Mouse (Mus musculus) spleen, adult 2 months (tissue): ENCODE results near the gene Rps15a. TPM values are rescaled to one million over a fixed set of nuclear protein-coding genes. Genes with fewer than 3 reads are reported as not detected.

Source experiments
- DNase-seq, 2 experiments: peaks; one replicate each; pipeline versions ENCODE4 v3.0.0 to v3.0.0-alpha.2; 2012 to 2021; ENCODE audit warnings: low spot score in 2 of 2, low read depth in 1 of 2
- H3K27ac ChIP-seq: fragments of 200-500 bp; 2 replicates; pipeline ENCODE4 v1.5.1; 2012; ENCODE audit warnings: low read length, inconsistent platforms; ENCODE audit not compliant: insufficient read depth
- H3K27me3 ChIP-seq: fragments of 200-500 bp; 2 replicates; pipeline ENCODE4 v1.6.1; 2012; ENCODE audit warnings: mild to moderate bottlenecking, moderate library complexity, low read length, inconsistent platforms; ENCODE audit not compliant: control insufficient read depth, insufficient read depth
- H3K36me3 ChIP-seq: fragments of 200-500 bp; 2 replicates; pipeline ENCODE4 v1.6.1; 2012; ENCODE audit warnings: mild to moderate bottlenecking, low read length, inconsistent platforms; ENCODE audit not compliant: control insufficient read depth, insufficient read depth
- H3K4me1 ChIP-seq: fragments of 200-500 bp; 2 replicates; pipeline ENCODE4 v1.6.1; 2011; ENCODE audit warnings: inconsistent platforms; ENCODE audit not compliant: control insufficient read depth, insufficient read depth, insufficient read length
- H3K4me3 ChIP-seq: fragments of 200-500 bp; 2 replicates; pipeline ENCODE4 v1.5.1; 2011; ENCODE audit warnings: mild to moderate bottlenecking, inconsistent platforms; ENCODE audit not compliant: insufficient read depth, insufficient read length; ENCODE audit errors: extremely low read depth
- CTCF ChIP-seq: fragments of 200-500 bp; IDR thresholded peaks from 2 replicates; pipeline ENCODE4 v1.5.1; 2011; ENCODE audit warnings: mild to moderate bottlenecking, inconsistent platforms; ENCODE audit not compliant: insufficient read depth, insufficient read length, insufficient replicate concordance; ENCODE audit errors: extremely low read depth
- POLR2A ChIP-seq: fragments of 200-500 bp; IDR thresholded peaks from 2 replicates; pipeline ENCODE4 v1.6.1; 2011; ENCODE audit warnings: low read depth, low read length, inconsistent platforms
- WGBS: fragments of 180-500 bp; shearing (Covaris S2); methylation state at CpG from one replicate; pipeline ENCODE4 v1.1.7; 2018; 5-methylcytosine and 5-hydroxymethylcytosine counted together
- polyA plus RNA-seq: library from polyadenylated mRNA; depleted of rRNA; stranded (reverse); fragments of >200 nt; gene quantifications from 2 replicates; pipeline ENCODE4 v1.2.3, GENCODE M21; 2012; rRNA removed

Rps15a gene
- 812 and 1,187 TPM in 2 replicates for polyA plus RNA-seq

DNA sequence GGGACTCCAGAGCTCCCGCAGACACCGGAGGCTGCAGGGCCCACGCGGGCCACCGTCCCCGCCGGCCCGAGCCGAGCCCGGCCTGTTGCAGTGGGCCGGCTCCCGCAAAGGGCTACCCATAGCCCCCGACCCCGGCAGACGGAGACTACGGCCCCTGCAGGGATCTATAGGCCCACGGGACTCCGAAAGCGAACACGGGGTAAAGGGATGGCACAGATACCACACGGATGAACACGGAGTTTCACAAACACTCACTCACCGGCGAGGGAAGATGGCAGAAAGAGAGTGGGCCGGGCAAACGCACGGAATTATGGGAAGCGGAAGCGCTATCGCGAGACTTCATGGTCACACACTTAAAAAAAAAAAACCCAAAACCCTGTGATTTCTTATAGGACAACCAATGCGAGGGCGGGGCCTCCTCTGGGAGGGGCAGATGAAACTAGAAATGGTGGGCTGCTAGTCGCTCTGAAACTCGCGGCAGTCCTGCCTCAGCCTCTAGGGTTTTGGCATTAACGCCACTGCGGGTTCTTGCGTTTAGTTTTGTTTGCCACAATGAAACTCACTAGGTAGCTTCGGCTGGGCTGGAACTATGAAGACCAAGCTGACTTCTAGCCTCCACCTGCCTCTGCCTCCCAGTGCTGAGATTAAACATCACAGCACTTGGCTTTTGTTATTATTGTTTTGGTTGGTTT lies at the start of gene Rps15a:
TSS of gene Rps15a (minus strand) at position 312 of the 692 bp plus-strand sequence.
- DNase-seq = peak; percentile 93 to 96
- Histone ChIP-seq H3K27ac (peak within 1 kb of the TSS; percentile 85), H3K36me3 (peaks cover 29% of the 10 kb centered on the region), H3K4me1 (peaks cover 28% of the 10 kb centered on the region), H3K27me3 (no peaks in the 10 kb centered on the region), H3K4me3 (peak within 1 kb of the TSS; percentile 85)
- TF ChIP-seq CTCF = no peak
- peak; percentile 82 for TF ChIP-seq POLR2A
- under 1% methylated on average over 40 of the region's 40 CpGs for WGBS

DNA sequence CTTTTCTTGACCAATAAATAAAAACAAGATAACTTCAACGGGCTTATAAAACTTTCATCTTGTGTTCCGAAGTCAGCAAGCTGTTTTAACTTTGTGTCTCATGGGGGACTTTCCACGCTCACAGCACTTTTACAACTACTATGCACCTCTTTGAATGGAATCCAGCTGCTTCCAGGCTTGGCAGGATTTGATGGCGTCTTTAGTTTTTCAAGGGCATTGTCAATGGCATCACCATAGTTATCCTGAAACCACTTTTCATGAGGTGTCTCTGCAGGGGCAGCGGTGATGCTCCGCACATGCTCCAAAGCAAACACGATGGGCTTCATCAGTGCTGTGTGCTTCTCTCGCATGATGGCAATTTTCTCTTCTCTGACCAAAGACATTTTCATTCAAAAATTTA lies 47.0 kb upstream of the Rps15a start:
- WGBS = 95% methylated on average over 8 of the region's 8 CpGs
- H3K36me3 ChIP-seq = peaks cover 28% of the 10 kb centered on the region
- H3K4me1 ChIP-seq = no peaks in the 10 kb centered on the region
- no peak overlapping the region for H3K4me3 ChIP-seq
- no peak for DNase-seq
- no peak overlapping the region for H3K27ac ChIP-seq
- H3K27me3 ChIP-seq = no peaks in the 10 kb centered on the region
- no peak for TF ChIP-seq POLR2A
- no peak for TF ChIP-seq CTCF

DNA sequence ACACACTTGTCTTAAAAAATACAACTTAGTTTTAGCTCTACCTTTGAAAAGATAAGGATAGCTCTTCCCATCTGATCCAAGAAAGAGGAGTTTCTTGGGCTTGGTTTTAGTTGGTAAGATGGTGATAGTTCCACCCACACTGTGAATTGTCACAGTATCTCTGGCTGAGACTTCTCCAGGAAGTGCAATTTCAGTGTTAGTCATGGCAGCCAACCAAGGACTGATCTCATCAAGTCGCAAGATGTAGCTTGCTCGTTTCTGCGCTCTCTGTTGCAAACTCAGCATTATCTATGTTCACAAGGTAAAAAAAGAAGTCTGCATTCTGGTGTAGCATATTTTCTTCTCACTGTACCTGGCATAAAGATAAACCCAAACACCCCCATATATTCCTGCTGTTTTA lies 44.1 kb upstream of the Rps15a start:
- WGBS = 86% methylated on average over 3 of the region's 3 CpGs
- no peaks in the 10 kb centered on the region for H3K27me3 ChIP-seq

GRCm38 (mm10) chr7:118156461-118156860 lies 40.5 kb upstream of the Rps15a start:
- 98% methylated on average over 7 of the region's 7 CpGs for WGBS
- H3K27me3 ChIP-seq = no peaks in the 10 kb centered on the region
- DNase-seq = no peak
- H3K36me3 ChIP-seq = peaks cover 47% of the 10 kb centered on the region
- H3K27ac ChIP-seq = no peak overlapping the region
- H3K4me3 ChIP-seq = no peak overlapping the region
- no peaks in the 10 kb centered on the region for H3K4me1 ChIP-seq
- TF ChIP-seq CTCF (no peak), POLR2A (no peak)

More for the DNA sequence above, 44.1 kb upstream of the Rps15a start:
- no peak for DNase-seq
- H3K27ac ChIP-seq = no peak overlapping the region
- TF ChIP-seq POLR2A (no peak), CTCF (no peak)
- H3K4me3 ChIP-seq = no peak overlapping the region
- no peaks in the 10 kb centered on the region for H3K4me1 ChIP-seq
- peaks cover 34% of the 10 kb centered on the region for H3K36me3 ChIP-seq

GRCm38 (mm10) chr7:118154150-118154549 lies 38.2 kb upstream of the Rps15a start:
- WGBS = 79% methylated on average over 6 of the region's 6 CpGs
- Histone ChIP-seq H3K4me3 (no peak overlapping the region), H3K4me1 (no peaks in the 10 kb centered on the region), H3K27ac (no peak overlapping the region), H3K36me3 (peaks cover 49% of the 10 kb centered on the region), H3K27me3 (no peaks in the 10 kb centered on the region)
- no peak for TF ChIP-seq CTCF
- TF ChIP-seq POLR2A = no peak
- DNase-seq = no peak

- DNase-seq = no peak
- H3K27ac ChIP-seq = no peak overlapping the region
These were observed 27.6 kb upstream of the Rps15a start for GRCm38 (mm10) chr7:118143602-118144001.

GRCm38 (mm10) chr7:118143123-118143522 lies 27.1 kb upstream of the Rps15a start:
- TF ChIP-seq POLR2A (no peak), CTCF (no peak)
- Histone ChIP-seq H3K27me3 (no peaks in the 10 kb centered on the region), H3K36me3 (peaks cover 47% of the 10 kb centered on the region), H3K27ac (no peak overlapping the region), H3K4me3 (no peak overlapping the region), H3K4me1 (no peaks in the 10 kb centered on the region)
- DNase-seq = no peak
- 74% methylated on average over 4 of the region's 4 CpGs for WGBS

More at GRCm38 (mm10) chr7:118143602-118144001, 27.6 kb upstream of the Rps15a start:
- no peaks in the 10 kb centered on the region for H3K4me1 ChIP-seq
- peaks cover 50% of the 10 kb centered on the region for H3K36me3 ChIP-seq
- no peak for TF ChIP-seq CTCF
- TF ChIP-seq POLR2A = no peak
- 91% methylated on average over 3 of the region's 3 CpGs for WGBS
- H3K4me3 ChIP-seq = no peak overlapping the region
- H3K27me3 ChIP-seq = no peaks in the 10 kb centered on the region
